Mouse (Mus musculus) frontal cortex, postnatal 14 days (tissue): ENCODE measurements around the gene Kmt5a.

Experiments
- DNase-seq, 2 experiments: peaks; one replicate each; pipeline ENCODE4 v3.0.0; 2022; ENCODE audit warnings: low spot score in 2 of 2

Gene Kmt5a

GRCm38 (mm10) chr5:124439447-124440093 lies at the start of gene Kmt5a:
Gene Kmt5a (plus strand): TSS chr5:124439930.
- DNase-seq, result peak; percentile 89 to 90

GRCm38 (mm10) chr5:124392412-124392811 lies 47.3 kb upstream of the Kmt5a start:
- DNase-seq, result no peak

- DNase-seq, result no peak
Measured at GRCm38 (mm10) chr5:124393726-124394125, 46.0 kb upstream of the Kmt5a start.

GRCm38 (mm10) chr5:124410808-124411207 lies 28.9 kb upstream of the Kmt5a start:
- no peak for DNase-seq

GRCm38 (mm10) chr5:124412163-124412562 lies 27.6 kb upstream of the Kmt5a start:
- DNase-seq, result no peak

DNA sequence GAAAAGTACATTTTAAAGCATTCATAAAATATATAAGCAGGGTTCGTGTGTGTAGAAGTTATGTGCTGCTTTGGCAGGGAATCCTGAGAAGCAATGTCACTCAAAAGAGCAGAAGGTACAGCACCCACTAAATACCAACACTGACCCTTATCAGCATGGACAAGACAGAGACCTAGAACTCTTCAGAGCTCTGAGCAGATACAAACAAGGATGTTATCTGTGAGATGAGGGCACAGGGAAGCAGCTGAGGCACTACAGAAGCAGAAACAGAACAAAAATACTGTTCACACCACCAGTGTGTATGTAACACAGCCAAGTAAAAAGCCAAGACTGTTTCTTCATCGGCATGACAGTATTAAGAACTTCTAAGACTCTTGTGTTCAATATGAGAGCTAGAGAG lies 20.8 kb upstream of the Kmt5a start:
- DNase-seq, result no peak

DNA sequence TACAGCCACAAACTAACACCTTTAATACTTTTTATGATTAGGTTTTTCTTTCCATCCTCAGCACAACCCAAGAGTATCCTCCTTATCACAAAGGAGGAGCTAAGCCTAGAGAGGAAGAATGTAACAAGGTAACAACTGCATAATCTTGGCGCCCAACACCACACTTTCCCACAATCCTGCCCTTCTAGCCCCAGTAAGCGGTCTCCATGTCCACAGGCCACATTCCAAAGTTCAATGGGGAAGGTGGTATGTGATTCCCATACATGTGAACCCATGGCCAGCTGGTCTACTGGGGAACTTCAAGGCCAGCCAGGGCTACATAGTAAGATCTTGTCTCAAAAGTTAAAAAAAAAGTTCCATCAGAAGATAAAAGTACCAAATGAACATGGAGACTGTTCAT lies 17.9 kb upstream of the Kmt5a start:
- DNase-seq, result no peak

- DNase-seq, result no peak
Measured at GRCm38 (mm10) chr5:124424200-124424722, 15.5 kb upstream of the Kmt5a start.

GRCm38 (mm10) chr5:124424723-124425411 lies 14.9 kb upstream of the Kmt5a start:
- peak in 1 of 2 experiments; percentile 11 for DNase-seq

DNA sequence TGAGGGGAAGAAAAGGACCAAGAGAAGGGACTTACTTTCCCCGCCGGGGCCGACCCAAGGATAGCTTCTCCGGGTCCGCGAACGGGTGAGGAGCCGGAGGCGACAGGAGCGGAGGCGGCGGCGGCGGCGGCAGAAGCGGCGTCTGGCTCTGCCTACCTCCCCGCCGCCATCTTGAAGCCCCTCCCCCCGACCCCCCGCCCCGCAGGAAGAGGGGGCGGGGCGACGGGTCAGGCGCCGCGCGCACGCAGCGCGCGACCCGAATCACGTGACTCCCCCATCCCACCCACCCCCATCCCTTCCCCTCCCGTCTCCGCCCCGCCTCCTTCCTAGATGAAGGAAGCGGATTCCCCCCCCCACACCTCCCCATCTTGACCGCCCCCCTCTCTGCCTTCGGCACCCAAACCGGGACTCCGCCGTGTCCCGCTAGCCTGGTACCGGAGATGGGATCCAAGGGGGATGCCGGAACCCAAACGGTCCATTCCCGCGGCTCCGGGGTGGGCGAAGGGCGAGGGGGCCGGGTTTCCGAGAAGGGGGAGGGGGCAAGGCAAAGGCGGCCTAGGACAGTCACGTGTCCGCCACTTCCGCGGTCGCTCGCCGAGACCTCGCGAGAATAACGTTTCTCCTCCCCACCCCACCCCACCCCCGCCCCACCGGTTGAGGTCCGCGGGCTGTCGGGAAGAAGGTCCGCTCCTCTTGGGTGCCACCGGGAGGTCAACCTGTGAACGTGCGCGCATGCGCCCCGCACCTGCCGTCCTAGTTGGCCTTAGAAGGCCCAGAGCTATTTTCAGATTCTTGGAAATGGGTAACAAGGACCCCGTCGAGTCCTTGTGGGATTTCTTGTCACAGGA lies 14.1 kb upstream of the Kmt5a start, which contains the start of gene Sbno1:
Gene Sbno1 (minus strand): TSS at position 590 of the 848 bp plus-strand sequence.
- DNase-seq, result peak; percentile 83 to 88

DNA sequence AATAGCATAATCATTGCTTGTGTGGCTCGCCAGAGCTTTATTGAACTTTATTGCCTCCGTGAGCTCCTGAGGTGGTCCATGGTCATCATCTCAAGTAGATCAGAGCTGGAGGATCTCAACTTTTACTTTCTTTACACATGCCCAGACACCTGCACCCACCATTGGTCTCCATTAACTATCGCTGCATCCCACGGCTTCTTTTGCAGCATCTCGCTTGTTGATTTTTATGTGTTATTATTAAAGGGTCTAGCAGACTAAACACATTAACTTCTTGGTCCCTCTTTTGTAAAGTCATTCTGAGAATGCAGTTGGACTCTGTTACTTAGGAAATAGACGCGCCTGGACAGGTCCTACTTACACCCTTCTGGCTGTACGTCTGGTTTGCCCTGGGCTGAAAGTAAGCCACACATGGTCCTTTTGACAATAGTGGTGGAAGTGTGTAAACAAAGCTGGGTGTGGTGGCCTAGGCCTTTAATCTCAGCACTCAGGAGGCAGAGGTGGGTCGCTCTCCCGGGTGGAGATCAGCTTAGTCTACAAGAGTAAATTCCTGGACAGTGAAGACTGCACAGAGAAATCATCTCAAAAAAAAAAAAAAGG lies 13.2 kb upstream of the Kmt5a start:
- no peak for DNase-seq

GRCm38 (mm10) chr5:124432398-124433012 lies 7.2 kb upstream of the Kmt5a start:
- peak in 1 of 2 experiments; percentile 73 for DNase-seq

- DNase-seq, result no peak
Measured at GRCm38 (mm10) chr5:124433048-124433447, 6.7 kb upstream of the Kmt5a start.

DNA sequence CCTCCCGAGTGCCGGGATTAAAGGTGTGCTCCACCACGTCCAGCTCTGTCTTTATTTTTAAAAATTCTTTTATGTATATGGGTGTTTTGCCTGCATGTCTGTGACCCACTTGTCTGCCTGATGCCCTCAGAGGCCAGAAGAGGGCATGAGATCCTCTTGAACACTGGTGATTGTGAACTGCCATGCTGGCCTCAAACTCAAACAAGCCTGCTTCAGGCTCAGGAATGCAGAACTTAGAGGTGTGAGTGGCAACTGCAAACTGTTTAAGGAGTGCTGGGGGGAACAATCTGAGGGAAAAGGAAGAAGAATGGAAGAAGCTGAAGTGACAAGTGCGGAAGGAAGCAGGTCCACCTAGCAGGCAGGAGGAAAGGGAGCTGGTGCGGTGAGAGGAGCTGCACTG lies 1.5 kb upstream of the Kmt5a start:
- no peak for DNase-seq

DNA sequence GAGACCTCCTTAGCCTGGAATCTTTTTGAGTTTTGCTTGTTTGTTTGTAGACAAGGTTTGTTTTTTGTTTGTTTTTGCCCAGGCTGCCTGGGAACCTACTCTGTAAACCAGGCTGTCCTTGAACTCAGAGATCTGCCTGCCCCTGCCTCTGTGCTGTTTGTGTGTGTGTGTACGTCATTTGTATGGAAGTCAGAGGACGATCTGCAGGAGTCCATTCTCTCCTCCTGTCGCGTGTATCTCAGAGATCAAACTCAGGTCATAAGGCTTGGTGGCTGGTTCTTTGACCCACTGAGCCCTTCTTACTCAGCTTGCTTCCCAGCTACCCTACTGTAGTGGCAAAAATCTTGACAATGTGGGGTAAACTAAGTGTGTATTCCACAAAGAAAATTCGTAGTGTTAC lies 984 bp upstream of the Kmt5a start:
- DNase-seq, result no peak

DNA sequence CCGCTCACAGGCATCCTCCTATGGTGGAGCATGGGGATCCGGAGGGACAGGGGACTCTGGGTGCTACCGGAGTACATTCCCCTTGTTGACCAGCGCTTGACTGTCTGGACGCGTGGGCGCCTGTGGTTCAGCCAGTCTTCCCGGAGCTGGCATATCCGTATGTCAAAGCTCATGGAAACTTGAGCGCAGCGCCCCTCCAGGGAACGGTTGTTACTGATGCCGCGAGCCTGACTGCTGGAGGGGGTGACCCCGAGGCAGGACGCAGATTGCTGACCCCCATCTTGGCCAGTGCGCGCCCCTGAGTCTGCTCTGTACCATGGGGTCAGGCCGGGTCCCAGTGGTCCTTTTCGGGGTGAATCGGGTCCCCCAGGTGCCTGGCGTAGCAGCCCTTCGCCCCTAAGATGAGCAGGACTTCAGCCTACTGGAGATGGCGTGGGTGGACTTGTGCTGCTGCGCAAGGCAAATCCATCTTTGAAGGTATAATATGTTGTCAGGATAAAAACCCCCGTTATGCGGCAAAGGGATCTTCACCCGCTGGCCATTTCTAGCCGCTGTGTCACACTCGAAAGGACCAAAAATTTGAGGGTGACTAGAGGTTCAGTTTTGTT lies 468 bp downstream of the Kmt5a start:
- DNase-seq, result no peak

DNA sequence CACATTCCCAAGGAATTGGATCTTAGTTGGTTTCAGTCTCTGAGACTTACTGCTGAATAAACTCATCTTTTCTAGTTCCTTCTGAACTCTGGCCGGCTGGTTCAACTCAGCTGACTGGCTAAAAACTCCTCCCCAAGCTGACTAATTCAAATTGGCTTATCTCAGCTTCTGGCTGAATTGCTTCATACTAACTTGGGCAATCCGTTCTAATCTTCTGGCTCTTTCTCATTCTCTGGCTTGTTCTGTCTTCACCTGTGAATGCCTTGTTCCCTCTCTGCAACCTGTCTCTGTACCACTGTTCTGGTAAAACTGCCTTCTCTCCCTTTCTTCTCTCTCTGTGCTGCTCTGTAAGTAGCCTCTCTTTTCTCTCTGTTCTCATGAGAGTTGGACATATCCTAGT lies 2.9 kb downstream of the Kmt5a start:
- no peak for DNase-seq

GRCm38 (mm10) chr5:124444208-124444607 lies 4.5 kb downstream of the Kmt5a start:
- no peak for DNase-seq

GRCm38 (mm10) chr5:124444661-124445561 lies 5.2 kb downstream of the Kmt5a start:
- DNase-seq, result no peak
